Mouse (Mus musculus) G1E (cell line): ENCODE data around the gene Olfr71. TPM values are rescaled to one million over a fixed set of nuclear protein-coding genes. Genes with fewer than 3 reads are reported as not detected.
A peak's percentile ranks its signal among the peaks of the same experiment; 100 is the strongest.

ENCODE experiments used
- ATAC-seq: 2 replicates; pipeline ENCODE4 v1.8.0; 2016; ENCODE audit warnings: mild to moderate bottlenecking; ENCODE audit not compliant: insufficient number of reproducible peaks, poor library complexity, low FRiP score, severe bottlenecking; ENCODE audit errors: extremely low read depth
- DNase-seq: peaks from one replicate; pipeline ENCODE4 v3.0.0; 2012; ENCODE audit warnings: low spot score
- H3K27me3 ChIP-seq: 2 replicates; pipeline ENCODE4 v1.6.1; 2012; ENCODE audit warnings: mild to moderate bottlenecking, low read length, inconsistent platforms; ENCODE audit not compliant: insufficient read depth
- H3K36me3 ChIP-seq: replicated peaks from 2 replicates; pipeline ENCODE3; 2012; ENCODE audit warnings: mild to moderate bottlenecking, inconsistent platforms
- H3K4me1 ChIP-seq: 2 replicates; pipeline ENCODE4 v1.6.1; 2012; ENCODE audit warnings: low read depth, low read length, inconsistent platforms, mixed read lengths; ENCODE audit not compliant: insufficient read depth
- H3K4me3 ChIP-seq: 2 replicates; pipeline ENCODE4 v1.5.1; 2012; ENCODE audit warnings: low read depth, mild to moderate bottlenecking, inconsistent platforms, low read length, moderate library complexity, mixed read lengths
- H3K9me3 ChIP-seq: replicated peaks from 2 replicates; pipeline ENCODE4 v1.6.1; 2012; ENCODE audit warnings: inconsistent platforms
- CTCF ChIP-seq: IDR thresholded peaks from 2 replicates; pipeline ENCODE4 v1.5.1; 2012; ENCODE audit warnings: low read depth, low read length, inconsistent platforms, mixed read lengths
- GATA1 ChIP-seq: IDR thresholded peaks from 2 replicates; pipeline ENCODE4 v1.6.1; 2012; ENCODE audit warnings: borderline replicate concordance, low read length, inconsistent platforms, mixed read lengths
- GATA2 ChIP-seq: IDR thresholded peaks from 2 replicates; pipeline ENCODE4 v1.6.1; 2012; ENCODE audit warnings: low read depth, low read length, inconsistent platforms, borderline replicate concordance
- POLR2AphosphoS5 ChIP-seq: IDR thresholded peaks from 2 replicates; pipeline ENCODE4 v1.6.1; 2012; ENCODE audit warnings: low read depth, low read length, inconsistent platforms; ENCODE audit not compliant: insufficient replicate concordance
- TAL1 ChIP-seq: conservative IDR thresholded peaks from 2 replicates; pipeline ENCODE4 v1.6.1; 2012; ENCODE audit warnings: low read depth, low read length, inconsistent platforms, mixed read lengths
- polyA plus RNA-seq: library from polyadenylated mRNA; stranded (reverse); fragments of >175 nt; gene quantifications from 2 replicates; pipeline ENCODE4 v1.2.3, GENCODE M21; 2012
- total RNA-seq, 2 experiments: library from RNA; stranded (forward) in 1 of 2; stranded (reverse) in 1 of 2; fragments of 200-1000 nt in 1 of 2; fragments of >200 nt in 1 of 2; fragmentation: Nextera tagmentation in 1 of 2; gene quantifications; 2 replicates each; pipeline ENCODE4 v1.2.3; 2014 to 2017

Olfr71 gene
- total and polyA plus RNA-seq, 3 experiments, result 0.11 TPM; not detected in 2

GRCm38 (mm10) chr4:43729126-43729525 lies 19.1 kb upstream of the Olfr71 start:
- no peaks in the 10 kb centered on the region for H3K36me3 ChIP-seq
- no peaks in the 10 kb centered on the region for H3K9me3 ChIP-seq
- no peak for ATAC-seq
- peaks cover 46% of the 10 kb centered on the region for H3K27me3 ChIP-seq
- no peak for TF ChIP-seq POLR2AphosphoS5
- no peak for TF ChIP-seq TAL1
- no peak for TF ChIP-seq CTCF
- no peak for TF ChIP-seq GATA1
- no peak for TF ChIP-seq GATA2
- no peak for DNase-seq
- no peak overlapping the region for H3K4me3 ChIP-seq
- H3K4me1 ChIP-seq, result no peaks in the 10 kb centered on the region

GRCm38 (mm10) chr4:43728576-43728954 lies 18.5 kb upstream of the Olfr71 start:
- H3K36me3 ChIP-seq, result no peaks in the 10 kb centered on the region
- DNase-seq (no peak), ATAC-seq (no peak; the same call in 1 of the 2 replicates)
- H3K9me3 ChIP-seq, result no peaks in the 10 kb centered on the region
- H3K4me1 ChIP-seq, result no peaks in the 10 kb centered on the region
- no peak for TF ChIP-seq CTCF
- TF ChIP-seq TAL1, result no peak
- no peak for TF ChIP-seq POLR2AphosphoS5
- no peak for TF ChIP-seq GATA2
- H3K27me3 ChIP-seq, result peaks cover 46% of the 10 kb centered on the region
- H3K4me3 ChIP-seq, result no peak overlapping the region

GRCm38 (mm10) chr4:43727718-43728575 lies 17.9 kb upstream of the Olfr71 start:
- no peak; the same call in 1 of the 2 replicates for ATAC-seq
- H3K9me3 ChIP-seq, result no peaks in the 10 kb centered on the region
- H3K36me3 ChIP-seq, result no peaks in the 10 kb centered on the region
- no peak for DNase-seq
- TF ChIP-seq CTCF (no peak), POLR2AphosphoS5 (no peak), GATA1 (no peak), GATA2 (no peak), TAL1 (no peak)
- no peaks in the 10 kb centered on the region for H3K4me1 ChIP-seq
- peaks cover 41% of the 10 kb centered on the region for H3K27me3 ChIP-seq
- H3K4me3 ChIP-seq, result peak overlapping the region; percentile 5; the same call in 1 of the 2 replicates

GRCm38 (mm10) chr4:43726995-43727394 lies 16.9 kb upstream of the Olfr71 start, which contains the start of gene Hrct1:
Hrct1 (plus strand) TSS chr4:43727188.
- Histone ChIP-seq H3K4me1 (no peaks in the 10 kb centered on the region), H3K27me3 (peaks cover 35% of the 10 kb centered on the region), H3K4me3 (peak within 1 kb of the TSS; percentile 5; the same call in 1 of the 2 replicates), H3K36me3 (no peaks in the 10 kb centered on the region), H3K9me3 (no peaks in the 10 kb centered on the region)
- ATAC-seq (no peak), DNase-seq (no peak)
- TF ChIP-seq GATA2 (no peak), TAL1 (no peak), GATA1 (no peak), CTCF (no peak), POLR2AphosphoS5 (no peak)

- Histone ChIP-seq H3K4me3 (no peak overlapping the region), H3K27me3 (peaks cover 35% of the 10 kb centered on the region), H3K36me3 (no peaks in the 10 kb centered on the region), H3K4me1 (no peaks in the 10 kb centered on the region), H3K9me3 (no peaks in the 10 kb centered on the region)
- DNase-seq, result no peak
- TF ChIP-seq POLR2AphosphoS5, result no peak
- TF ChIP-seq CTCF, result no peak
- no peak for TF ChIP-seq GATA1
- no peak for TF ChIP-seq TAL1
- TF ChIP-seq GATA2, result no peak
- ATAC-seq, result no peak
These were observed 16.4 kb upstream of the Olfr71 start for GRCm38 (mm10) chr4:43726228-43726993.

- no peak for ATAC-seq
These were observed 14.7 kb upstream of the Olfr71 start for GRCm38 (mm10) chr4:43724764-43725163.

More at GRCm38 (mm10) chr4:43724764-43725163, 14.7 kb upstream of the Olfr71 start:
- no peaks in the 10 kb centered on the region for H3K9me3 ChIP-seq
- H3K4me1 ChIP-seq, result no peaks in the 10 kb centered on the region
- no peak overlapping the region for H3K4me3 ChIP-seq
- H3K27me3 ChIP-seq, result peaks cover 25% of the 10 kb centered on the region
- H3K36me3 ChIP-seq, result no peaks in the 10 kb centered on the region
- peak; percentile 14 for DNase-seq
- TF ChIP-seq TAL1 (no peak), CTCF (0 out of 2 replicates have a peak, but pooled peaks have one; percentile 9)
